Mouse (Mus musculus) forebrain, embryonic 15.5 days (tissue): Measurements from ENCODE around the gene Eral1. TPM values are rescaled to one million over a fixed set of nuclear protein-coding genes. Genes with fewer than 3 reads are reported as not detected.
A peak's percentile ranks its signal among the peaks of the same experiment; 100 is the strongest.

Experiments used
- ATAC-seq: fragments of 200-750 bp; cut with Nextera tagmentation; replicated peaks from 2 replicates; pipeline ENCODE4 v1.8.0; 2017; ENCODE audit warnings: mild to moderate bottlenecking, moderate TSS enrichment, moderate library complexity
- H3K27ac ChIP-seq: fragments of 300-500 bp; sonication (generic); replicated peaks from 2 replicates; pipeline ENCODE4 v1.5.1; 2015; ENCODE audit warnings: mild to moderate bottlenecking, inconsistent platforms
- H3K27me3 ChIP-seq: fragments of 300-500 bp; sonication (generic); 2 replicates; pipeline ENCODE4 v1.6.1; 2015; ENCODE audit warnings: inconsistent platforms
- H3K36me3 ChIP-seq: fragments of 300-500 bp; sonication (generic); 2 replicates; pipeline ENCODE4 v1.6.1; 2015; ENCODE audit warnings: mild to moderate bottlenecking, inconsistent platforms
- H3K4me1 ChIP-seq: fragments of 300-500 bp; sonication (generic); 2 replicates; pipeline ENCODE4 v1.6.1; 2015; ENCODE audit warnings: inconsistent platforms
- H3K4me2 ChIP-seq: fragments of 300-500 bp; sonication (generic); replicated peaks from 2 replicates; pipeline ENCODE4 v1.6.1; 2015; ENCODE audit warnings: mild to moderate bottlenecking, inconsistent platforms
- H3K4me3 ChIP-seq: fragments of 300-500 bp; sonication (generic); 2 replicates; pipeline ENCODE4 v1.5.1; 2015; ENCODE audit warnings: mild to moderate bottlenecking, inconsistent platforms
- H3K9ac ChIP-seq: fragments of 300-500 bp; sonication (generic); replicated peaks from 2 replicates; pipeline ENCODE4 v1.6.1; 2015; ENCODE audit warnings: mild to moderate bottlenecking, inconsistent platforms
- H3K9me3 ChIP-seq: fragments of 300-500 bp; sonication (generic); 2 replicates; pipeline ENCODE4 v1.6.1; 2016; ENCODE audit warnings: inconsistent platforms
- WGBS: fragments of 180-500 bp; shearing (Covaris S2); methylation state at CpG from one replicate; pipeline ENCODE4 v1.1.7; 2015; ENCODE audit warnings: mixed read lengths; 5-methylcytosine and 5-hydroxymethylcytosine counted together
- polyA plus RNA-seq: library from polyadenylated mRNA; unstranded; fragments of >200 nt; fragmentation: Nextera tagmentation; extraction: Ambion mirVana; gene quantifications from 2 replicates; pipeline ENCODE4 v1.2.1, GENCODE M21; 2015

Gene Eral1
- polyA plus RNA-seq, 1 experiment from 2014 or later, result 33.3 TPM

GRCm38 (mm10) chr11:78074666-78075065, 5.5 kb downstream of the Eral1 start:
- Histone ChIP-seq H3K27me3 (no peaks in the 10 kb centered on the region), H3K27ac (no peak overlapping the region), H3K9me3 (no peaks in the 10 kb centered on the region), H3K4me3 (no peak overlapping the region), H3K36me3 (peaks cover 47% of the 10 kb centered on the region), H3K4me2 (no peak overlapping the region), H3K9ac (no peak overlapping the region), H3K4me1 (peaks cover 9% of the 10 kb centered on the region)
- ATAC-seq, result no peak
- WGBS, result 87% methylated on average over 4 of the region's 4 CpGs

- WGBS, result 96% methylated on average over 2 of the region's 2 CpGs
- H3K4me1 ChIP-seq, result peaks cover 5% of the 10 kb centered on the region
- no peak overlapping the region for H3K4me2 ChIP-seq
- no peaks in the 10 kb centered on the region for H3K9me3 ChIP-seq
- no peak for ATAC-seq
- H3K27ac ChIP-seq, result no peak overlapping the region
- no peak overlapping the region for H3K9ac ChIP-seq
- H3K27me3 ChIP-seq, result no peaks in the 10 kb centered on the region
- no peak overlapping the region for H3K4me3 ChIP-seq
- peaks cover 47% of the 10 kb centered on the region for H3K36me3 ChIP-seq
Measured at GRCm38 (mm10) chr11:78074277-78074652, 5.9 kb downstream of the Eral1 start.

- H3K9ac ChIP-seq, result no peak overlapping the region
- H3K27me3 ChIP-seq, result no peaks in the 10 kb centered on the region
- no peak overlapping the region for H3K27ac ChIP-seq
- no peaks in the 10 kb centered on the region for H3K4me1 ChIP-seq
- H3K9me3 ChIP-seq, result no peaks in the 10 kb centered on the region
- no peak overlapping the region for H3K4me3 ChIP-seq
- ATAC-seq, result no peak
- 95% methylated on average over 9 of the region's 9 CpGs for WGBS
- peaks cover 47% of the 10 kb centered on the region for H3K36me3 ChIP-seq
- H3K4me2 ChIP-seq, result no peak overlapping the region
Measured at GRCm38 (mm10) chr11:78073577-78074276, 6.5 kb downstream of the Eral1 start.

GRCm38 (mm10) chr11:78072425-78073130, 7.6 kb downstream of the Eral1 start:
- H3K36me3 ChIP-seq, result peaks cover 43% of the 10 kb centered on the region
- H3K9ac ChIP-seq, result no peak overlapping the region
- no peak overlapping the region for H3K4me3 ChIP-seq
- no peak for ATAC-seq
- H3K4me2 ChIP-seq, result no peak overlapping the region
- 32% methylated on average over 6 of the region's 6 CpGs for WGBS
- no peaks in the 10 kb centered on the region for H3K4me1 ChIP-seq
- no peak overlapping the region for H3K27ac ChIP-seq
- no peaks in the 10 kb centered on the region for H3K9me3 ChIP-seq
- H3K27me3 ChIP-seq, result no peaks in the 10 kb centered on the region

- ATAC-seq, result no peak
- peaks cover 39% of the 10 kb centered on the region for H3K36me3 ChIP-seq
Measured at GRCm38 (mm10) chr11:78071938-78072337, 8.2 kb downstream of the Eral1 start.

GRCm38 (mm10) chr11:78069646-78070045, 10.5 kb downstream of the Eral1 start:
- Histone ChIP-seq H3K9me3 (no peaks in the 10 kb centered on the region), H3K4me3 (no peak overlapping the region), H3K4me2 (no peak overlapping the region), H3K27me3 (no peaks in the 10 kb centered on the region), H3K4me1 (no peaks in the 10 kb centered on the region), H3K36me3 (peaks cover 22% of the 10 kb centered on the region), H3K9ac (no peak overlapping the region), H3K27ac (no peak overlapping the region)
- no peak for ATAC-seq
- WGBS, result 84% methylated on average over 6 of the region's 6 CpGs

More at GRCm38 (mm10) chr11:78071938-78072337, 8.2 kb downstream of the Eral1 start:
- no peak overlapping the region for H3K4me2 ChIP-seq
- H3K27me3 ChIP-seq, result no peaks in the 10 kb centered on the region
- no peak overlapping the region for H3K27ac ChIP-seq
- no peak overlapping the region for H3K9ac ChIP-seq
- WGBS, result 87% methylated on average over 5 of the region's 5 CpGs
- no peaks in the 10 kb centered on the region for H3K9me3 ChIP-seq
- H3K4me1 ChIP-seq, result no peaks in the 10 kb centered on the region
- H3K4me3 ChIP-seq, result no peak overlapping the region

- Histone ChIP-seq H3K4me2 (no peak overlapping the region), H3K4me1 (no peaks in the 10 kb centered on the region), H3K27ac (no peak overlapping the region), H3K36me3 (peaks cover 17% of the 10 kb centered on the region), H3K27me3 (no peaks in the 10 kb centered on the region), H3K9me3 (no peaks in the 10 kb centered on the region), H3K9ac (no peak overlapping the region), H3K4me3 (no peak overlapping the region)
- ATAC-seq, result no peak
- WGBS, result 86% methylated on average over 5 of the region's 5 CpGs
Measured at GRCm38 (mm10) chr11:78069130-78069529, 11.1 kb downstream of the Eral1 start.

- WGBS, result 74% methylated on average over 5 of the region's 5 CpGs
- no peak for ATAC-seq
- no peaks in the 10 kb centered on the region for H3K27me3 ChIP-seq
Measured at GRCm38 (mm10) chr11:78067566-78067965, 12.6 kb downstream of the Eral1 start.

GRCm38 (mm10) chr11:78066641-78067040, 13.5 kb downstream of the Eral1 start:
- no peaks in the 10 kb centered on the region for H3K9me3 ChIP-seq
- H3K4me3 ChIP-seq, result no peak overlapping the region
- no peak overlapping the region for H3K4me2 ChIP-seq
- no peak for ATAC-seq
- no peak overlapping the region for H3K27ac ChIP-seq
- no peaks in the 10 kb centered on the region for H3K27me3 ChIP-seq
- H3K36me3 ChIP-seq, result peaks cover 1% of the 10 kb centered on the region; the same call in 1 of the 2 replicates
- WGBS, result 69% methylated on average over 2 of the region's 2 CpGs
- H3K4me1 ChIP-seq, result no peaks in the 10 kb centered on the region
- no peak overlapping the region for H3K9ac ChIP-seq

More at GRCm38 (mm10) chr11:78067566-78067965, 12.6 kb downstream of the Eral1 start:
- no peak overlapping the region for H3K4me3 ChIP-seq
- no peak overlapping the region for H3K27ac ChIP-seq
- H3K36me3 ChIP-seq, result peaks cover 7% of the 10 kb centered on the region; the same call in 1 of the 2 replicates
- no peaks in the 10 kb centered on the region for H3K9me3 ChIP-seq
- H3K4me1 ChIP-seq, result no peaks in the 10 kb centered on the region
- no peak overlapping the region for H3K9ac ChIP-seq
- no peak overlapping the region for H3K4me2 ChIP-seq

- Histone ChIP-seq H3K9ac (no peak overlapping the region), H3K9me3 (no peaks in the 10 kb centered on the region), H3K4me1 (no peaks in the 10 kb centered on the region), H3K27me3 (no peaks in the 10 kb centered on the region), H3K36me3 (no peaks in the 10 kb centered on the region), H3K27ac (no peak overlapping the region), H3K4me3 (no peak overlapping the region), H3K4me2 (no peak overlapping the region)
- no peak for ATAC-seq
- WGBS, result 57% methylated on average over 2 of the region's 2 CpGs
Measured at GRCm38 (mm10) chr11:78065906-78066305, 14.3 kb downstream of the Eral1 start.

- 90% methylated on average over 1 of the region's 1 CpGs for WGBS
- no peak overlapping the region for H3K4me2 ChIP-seq
Measured at GRCm38 (mm10) chr11:78062563-78062962, 17.6 kb downstream of the Eral1 start.

GRCm38 (mm10) chr11:78059833-78060757, 20.1 kb downstream of the Eral1 start:
- Histone ChIP-seq H3K4me3 (no peak overlapping the region), H3K36me3 (peaks cover 37% of the 10 kb centered on the region), H3K4me1 (no peaks in the 10 kb centered on the region), H3K9me3 (no peaks in the 10 kb centered on the region), H3K4me2 (no peak overlapping the region), H3K9ac (no peak overlapping the region), H3K27ac (no peak overlapping the region), H3K27me3 (no peaks in the 10 kb centered on the region)
- peak; percentile 68 for ATAC-seq
- 57% methylated on average over 9 of the region's 9 CpGs for WGBS

More at GRCm38 (mm10) chr11:78062563-78062962, 17.6 kb downstream of the Eral1 start:
- H3K36me3 ChIP-seq, result peaks cover 22% of the 10 kb centered on the region
- no peaks in the 10 kb centered on the region for H3K4me1 ChIP-seq
- no peak overlapping the region for H3K9ac ChIP-seq
- H3K27ac ChIP-seq, result no peak overlapping the region
- ATAC-seq, result no peak
- H3K9me3 ChIP-seq, result no peaks in the 10 kb centered on the region
- H3K27me3 ChIP-seq, result no peaks in the 10 kb centered on the region
- H3K4me3 ChIP-seq, result no peak overlapping the region
